Mouse (Mus musculus) embryo, embryonic 10.5 days (tissue): ENCODE data around the gene Iqsec1.

ENCODE experiments used
- DNase-seq: peaks from one replicate; pipeline ENCODE4 v3.0.0-alpha.2; 2015; ENCODE audit warnings: low spot score

The Iqsec1 gene

DNA sequence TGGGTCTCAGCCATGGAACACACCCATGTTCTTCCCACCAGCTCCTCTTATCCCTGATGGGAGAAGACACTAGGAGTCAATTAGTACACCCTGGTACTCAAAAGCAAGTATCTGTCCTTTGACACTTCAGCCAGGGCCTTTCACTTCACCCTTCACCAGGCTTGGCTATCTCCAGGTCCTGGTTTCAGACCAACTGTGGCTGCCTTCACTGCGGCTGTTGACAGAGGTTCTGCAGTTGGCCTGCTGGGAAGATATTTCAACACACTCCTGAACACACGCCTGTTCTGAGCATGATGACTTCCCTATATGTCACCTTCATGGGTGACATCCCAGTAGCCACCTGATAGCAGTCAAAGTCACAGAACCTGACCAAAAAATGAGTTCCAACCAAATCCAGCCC, 234.4 kb downstream of the Iqsec1 start:
- no peak for DNase-seq

- no peak for DNase-seq
These were observed 234.8 kb downstream of the Iqsec1 start for GRCm38 (mm10) chr6:90753656-90754055.

- DNase-seq: no peak
These were observed 236.9 kb downstream of the Iqsec1 start for GRCm38 (mm10) chr6:90751624-90752023.

GRCm38 (mm10) chr6:90750091-90750490, 238.4 kb downstream of the Iqsec1 start:
- no peak for DNase-seq

DNA sequence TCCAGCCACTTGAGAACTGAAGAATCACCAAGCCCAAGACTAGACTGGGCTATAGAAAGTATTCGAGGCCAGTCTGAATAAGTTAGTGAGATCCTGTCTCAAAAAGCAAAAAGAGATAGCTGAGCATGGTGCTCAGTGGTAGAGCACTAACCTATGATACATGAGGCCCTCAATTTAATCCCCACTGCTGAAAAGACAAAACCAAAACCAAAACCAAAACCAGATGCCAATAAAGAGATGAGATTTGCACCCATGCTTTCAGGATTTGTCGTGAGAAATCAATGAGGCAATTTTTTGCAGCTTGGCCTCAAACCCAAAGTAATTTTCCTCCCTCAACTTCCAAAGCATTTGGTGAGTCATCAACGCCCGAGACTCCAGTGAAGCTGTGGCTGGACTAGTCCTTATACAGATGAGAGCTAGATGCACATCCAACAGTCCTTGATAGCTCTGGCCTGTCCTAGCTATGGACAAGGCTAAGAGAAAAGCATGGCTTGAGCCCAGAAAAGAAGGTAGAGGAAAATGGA, 239.0 kb downstream of the Iqsec1 start:
- no peak for DNase-seq

- no peak for DNase-seq
These were observed 239.5 kb downstream of the Iqsec1 start for GRCm38 (mm10) chr6:90748976-90749375.

GRCm38 (mm10) chr6:90746331-90746864, 242.1 kb downstream of the Iqsec1 start:
- no peak for DNase-seq

GRCm38 (mm10) chr6:90745401-90746198, 242.9 kb downstream of the Iqsec1 start:
- no peak for DNase-seq

GRCm38 (mm10) chr6:90742453-90742852, 246.0 kb downstream of the Iqsec1 start:
- no peak for DNase-seq

- no peak for DNase-seq
These were observed 246.8 kb downstream of the Iqsec1 start for GRCm38 (mm10) chr6:90741717-90742116.

DNA sequence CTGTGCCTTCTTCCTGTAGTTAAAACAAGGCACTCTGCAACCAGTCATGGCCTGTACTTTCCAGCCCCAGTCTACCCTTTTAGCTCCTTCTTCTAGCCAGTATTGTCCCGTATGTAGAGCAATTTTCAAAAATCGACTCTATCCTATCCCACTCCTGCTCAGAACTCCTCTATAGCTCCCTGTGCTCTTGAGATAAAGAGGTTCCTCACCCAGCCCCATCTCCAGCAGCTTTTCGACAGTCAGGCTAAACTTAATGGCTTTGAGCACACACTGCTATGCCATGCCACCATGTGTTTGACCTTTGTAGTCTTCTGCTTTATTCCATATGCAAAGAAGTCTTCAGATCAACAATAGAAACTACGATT, 247.4 kb downstream of the Iqsec1 start:
- DNase-seq: no peak

- no peak for DNase-seq
These were observed 248.0 kb downstream of the Iqsec1 start for GRCm38 (mm10) chr6:90740348-90741055.

- peak; percentile 96 for DNase-seq
These were observed 251.1 kb downstream of the Iqsec1 start for GRCm38 (mm10) chr6:90737376-90737775.

GRCm38 (mm10) chr6:90736691-90737245, 251.7 kb downstream of the Iqsec1 start:
- peak; percentile 65 for DNase-seq

- DNase-seq: peak; percentile 60
These were observed 252.3 kb downstream of the Iqsec1 start for GRCm38 (mm10) chr6:90736074-90736672.

- no peak for DNase-seq
These were observed 253.0 kb downstream of the Iqsec1 start for GRCm38 (mm10) chr6:90735396-90736036.

- DNase-seq: no peak
These were observed 253.7 kb downstream of the Iqsec1 start for GRCm38 (mm10) chr6:90734806-90735205.

- no peak for DNase-seq
These were observed 257.2 kb downstream of the Iqsec1 start for GRCm38 (mm10) chr6:90731327-90731726.

DNA sequence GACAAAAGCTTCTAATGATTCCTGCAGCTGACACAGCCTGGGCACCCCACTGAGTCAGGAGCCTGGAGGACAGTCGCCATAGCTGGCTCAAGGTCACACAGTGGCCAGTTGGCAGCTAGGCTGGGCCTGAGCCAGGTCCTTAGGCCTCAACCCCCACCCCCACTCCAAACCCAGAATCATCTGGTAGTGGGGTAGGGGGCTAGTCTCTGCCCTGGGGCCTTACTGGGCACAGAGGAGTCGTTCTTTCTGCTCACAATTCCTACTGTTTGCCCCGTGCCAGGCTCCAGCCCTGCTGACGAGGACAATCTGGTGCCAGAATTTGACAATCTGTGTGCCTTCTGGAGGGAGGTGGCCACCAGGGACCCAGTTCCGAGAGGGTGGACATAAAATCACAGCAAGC, 258.7 kb downstream of the Iqsec1 start:
- DNase-seq: no peak

GRCm38 (mm10) chr6:90728491-90728931, 260.0 kb downstream of the Iqsec1 start:
- DNase-seq: peak; percentile 88

DNA sequence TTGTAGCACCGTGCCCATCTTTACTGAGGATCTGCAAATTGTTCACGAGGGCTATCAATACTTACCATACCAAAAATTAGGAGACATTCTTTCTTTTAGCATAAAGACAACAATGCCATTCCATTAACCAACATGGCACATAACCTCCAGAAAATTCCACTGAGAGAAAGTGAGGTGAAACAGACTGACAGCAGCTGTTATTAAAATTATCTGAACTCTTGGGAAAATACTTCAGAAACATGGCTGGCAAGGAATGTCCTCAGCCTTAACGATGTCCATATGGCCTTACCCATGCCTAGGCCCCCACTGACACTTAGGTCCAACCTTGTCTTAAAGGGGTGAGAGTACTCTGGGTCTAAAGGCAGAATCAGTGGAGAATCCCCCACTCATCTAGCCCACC, 260.7 kb downstream of the Iqsec1 start:
- DNase-seq: no peak

- no peak for DNase-seq
These were observed 261.8 kb downstream of the Iqsec1 start for GRCm38 (mm10) chr6:90726711-90727122.
